Mouse (Mus musculus): ENCODE data around the gene Tkt. TPM values are rescaled to one million over a fixed set of nuclear protein-coding genes. Genes with fewer than 3 reads are reported as not detected.

The Tkt gene
- polyA plus RNA-seq, 1 experiment from 2014 or later, result 244 TPM

DNA sequence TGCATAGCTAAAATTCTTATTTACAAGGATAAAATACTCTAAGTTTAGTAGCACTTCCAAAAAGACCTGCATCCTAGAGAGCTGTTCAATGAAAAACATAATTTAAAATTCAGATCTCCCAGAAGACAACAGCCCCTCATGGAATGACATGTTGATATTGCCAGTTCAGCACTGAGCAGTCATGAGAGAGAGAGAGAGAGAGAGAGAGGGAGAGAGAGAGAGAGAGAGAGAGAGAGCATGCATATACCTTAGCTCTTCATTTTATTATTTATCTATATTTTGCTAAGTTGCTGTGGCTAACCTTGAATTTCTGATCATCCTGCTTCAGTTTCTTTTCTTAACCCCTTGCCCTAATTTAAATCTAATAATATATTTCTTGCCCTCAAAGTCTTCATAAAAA, 14.2 kb downstream of the Tkt start:
- H3K27ac ChIP-seq (ENCODE audit: low read length), result no peak overlapping the region
- H3K9ac ChIP-seq (ENCODE audit: low read length), result no peak overlapping the region
- no peak for ATAC-seq (ENCODE audit: low read depth)
- H3K4me1 ChIP-seq (replicated peaks; ENCODE audit: control insufficient read depth, insufficient read depth, low read length), result peaks cover 6% of the 10 kb centered on the region
- peaks cover 52% of the 10 kb centered on the region for H3K36me3 ChIP-seq (ENCODE audit: control insufficient read depth, insufficient read depth, low read length)
- no peak overlapping the region for H3K4me3 ChIP-seq (ENCODE audit: low read length)
- no peaks in the 10 kb centered on the region for H3K9me3 ChIP-seq (ENCODE audit: control insufficient read depth, low read length)
- no peaks in the 10 kb centered on the region for H3K27me3 ChIP-seq (ENCODE audit: control insufficient read depth, insufficient read depth, low read depth, low read length)
- H3K4me2 ChIP-seq (ENCODE audit: low read depth, low read length), result no peak overlapping the region

DNA sequence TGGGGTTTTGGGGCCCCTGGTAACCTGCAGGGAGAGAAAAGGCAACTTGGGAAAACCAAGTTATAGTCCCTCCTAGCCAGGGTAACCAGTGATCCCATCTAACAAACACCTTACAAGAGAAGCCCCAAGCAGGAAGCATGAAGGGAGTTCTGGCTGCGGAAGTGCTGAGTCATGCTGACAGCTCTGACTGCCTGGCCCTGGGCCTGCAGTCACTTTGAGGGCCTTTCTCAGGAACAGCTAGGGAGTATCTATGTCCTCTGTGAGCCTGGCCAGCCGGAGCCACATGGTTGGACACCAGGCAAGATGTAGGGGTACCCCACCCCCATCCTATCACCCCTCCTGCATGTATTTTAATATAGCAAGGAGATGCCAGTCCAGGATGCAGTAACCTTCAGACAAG, 16.3 kb downstream of the Tkt start:
- 86% methylated on average over 2 of the region's 2 CpGs for WGBS
- H3K27ac ChIP-seq (ENCODE audit: low read length), result no peak overlapping the region
- H3K36me3 ChIP-seq (ENCODE audit: control insufficient read depth, insufficient read depth, low read length), result peaks cover 61% of the 10 kb centered on the region
- H3K9ac ChIP-seq (ENCODE audit: low read length), result no peak overlapping the region
- H3K4me2 ChIP-seq (ENCODE audit: low read depth, low read length), result no peak overlapping the region
- H3K9me3 ChIP-seq (ENCODE audit: control insufficient read depth, low read length), result no peaks in the 10 kb centered on the region
- H3K27me3 ChIP-seq (ENCODE audit: control insufficient read depth, insufficient read depth, low read depth, low read length), result no peaks in the 10 kb centered on the region
- H3K4me1 ChIP-seq (replicated peaks; ENCODE audit: control insufficient read depth, insufficient read depth, low read length), result peaks cover 5% of the 10 kb centered on the region
- H3K4me3 ChIP-seq (ENCODE audit: low read length), result no peak overlapping the region
- ATAC-seq (ENCODE audit: low read depth), result no peak

- H3K27me3 ChIP-seq (ENCODE audit: control insufficient read depth, insufficient read depth, low read depth, low read length), result no peaks in the 10 kb centered on the region
- 82% methylated on average over 6 of the region's 6 CpGs for WGBS
- ATAC-seq (ENCODE audit: low read depth), result no peak
Measured at GRCm38 (mm10) chr14:30566317-30566716, 18.2 kb downstream of the Tkt start.

GRCm38 (mm10) chr14:30568016-30568415, 19.9 kb downstream of the Tkt start:
- Histone ChIP-seq H3K4me1 (replicated peaks; ENCODE audit: control insufficient read depth, insufficient read depth, low read length) (peaks cover under 1% of the 10 kb centered on the region; the same call in 1 of the 2 replicates), H3K4me2 (ENCODE audit: low read depth, low read length) (no peak overlapping the region), H3K27ac (ENCODE audit: low read length) (no peak overlapping the region), H3K27me3 (ENCODE audit: control insufficient read depth, insufficient read depth, low read depth, low read length) (no peaks in the 10 kb centered on the region), H3K4me3 (ENCODE audit: low read length) (no peak overlapping the region), H3K9me3 (ENCODE audit: control insufficient read depth, low read length) (no peaks in the 10 kb centered on the region), H3K36me3 (ENCODE audit: control insufficient read depth, insufficient read depth, low read length) (peaks cover 77% of the 10 kb centered on the region), H3K9ac (ENCODE audit: low read length) (no peak overlapping the region)
- no peak for ATAC-seq (ENCODE audit: low read depth)
- 82% methylated on average over 9 of the region's 9 CpGs for WGBS

More at GRCm38 (mm10) chr14:30566317-30566716, 18.2 kb downstream of the Tkt start:
- Histone ChIP-seq H3K4me1 (replicated peaks; ENCODE audit: control insufficient read depth, insufficient read depth, low read length) (peaks cover 3% of the 10 kb centered on the region), H3K4me2 (ENCODE audit: low read depth, low read length) (no peak overlapping the region), H3K9me3 (ENCODE audit: control insufficient read depth, low read length) (no peaks in the 10 kb centered on the region), H3K27ac (ENCODE audit: low read length) (no peak overlapping the region), H3K9ac (ENCODE audit: low read length) (no peak overlapping the region), H3K4me3 (ENCODE audit: low read length) (no peak overlapping the region), H3K36me3 (ENCODE audit: control insufficient read depth, insufficient read depth, low read length) (peaks cover 64% of the 10 kb centered on the region)

DNA sequence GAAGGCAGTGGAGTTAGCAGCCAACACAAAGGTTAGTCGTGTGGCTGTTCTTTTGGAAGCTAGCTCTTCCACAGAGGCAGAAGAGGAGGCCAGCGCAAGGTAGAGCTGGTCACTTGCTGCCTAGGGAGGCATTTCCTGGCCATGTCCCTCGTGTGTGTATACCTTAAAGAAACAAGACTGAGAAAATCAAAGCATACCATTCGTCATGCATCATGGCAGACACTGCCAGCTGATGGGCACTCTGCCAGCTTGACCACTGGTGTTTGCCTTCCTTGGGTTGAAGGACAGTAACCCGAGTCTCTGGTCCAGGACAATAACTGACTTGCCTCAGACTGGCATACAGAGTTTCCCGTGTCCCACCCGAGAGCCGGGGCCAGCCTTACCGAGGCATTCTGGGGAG, 22.1 kb downstream of the Tkt start:
- no peak for ATAC-seq (ENCODE audit: low read depth)
- WGBS, result 65% methylated on average over 9 of the region's 9 CpGs
- peaks cover 4% of the 10 kb centered on the region; the same call in 1 of the 2 replicates for H3K4me1 ChIP-seq (replicated peaks; ENCODE audit: control insufficient read depth, insufficient read depth, low read length)

GRCm38 (mm10) chr14:30572253-30572652, 24.1 kb downstream of the Tkt start:
- peaks cover 4% of the 10 kb centered on the region; the same call in 1 of the 2 replicates for H3K4me1 ChIP-seq (replicated peaks; ENCODE audit: control insufficient read depth, insufficient read depth, low read length)
- peaks cover 58% of the 10 kb centered on the region for H3K36me3 ChIP-seq (ENCODE audit: control insufficient read depth, insufficient read depth, low read length)
- no peak overlapping the region for H3K4me3 ChIP-seq (ENCODE audit: low read length)
- no peak overlapping the region for H3K9ac ChIP-seq (ENCODE audit: low read length)
- no peaks in the 10 kb centered on the region for H3K9me3 ChIP-seq (ENCODE audit: control insufficient read depth, low read length)
- no peak for ATAC-seq (ENCODE audit: low read depth)
- WGBS, result 85% methylated on average over 10 of the region's 10 CpGs
- no peak overlapping the region for H3K27ac ChIP-seq (ENCODE audit: low read length)
- H3K4me2 ChIP-seq (ENCODE audit: low read depth, low read length), result no peak overlapping the region
- no peaks in the 10 kb centered on the region for H3K27me3 ChIP-seq (ENCODE audit: control insufficient read depth, insufficient read depth, low read depth, low read length)

More for the DNA sequence above, 22.1 kb downstream of the Tkt start:
- Histone ChIP-seq H3K9me3 (ENCODE audit: control insufficient read depth, low read length) (no peaks in the 10 kb centered on the region), H3K4me2 (ENCODE audit: low read depth, low read length) (no peak overlapping the region), H3K4me3 (ENCODE audit: low read length) (no peak overlapping the region), H3K9ac (ENCODE audit: low read length) (no peak overlapping the region), H3K27ac (ENCODE audit: low read length) (no peak overlapping the region), H3K27me3 (ENCODE audit: control insufficient read depth, insufficient read depth, low read depth, low read length) (no peaks in the 10 kb centered on the region), H3K36me3 (ENCODE audit: control insufficient read depth, insufficient read depth, low read length) (peaks cover 76% of the 10 kb centered on the region)

- no peaks in the 10 kb centered on the region for H3K9me3 ChIP-seq (ENCODE audit: control insufficient read depth, low read length)
- no peak overlapping the region for H3K27ac ChIP-seq (ENCODE audit: low read length)
- no peaks in the 10 kb centered on the region for H3K27me3 ChIP-seq (ENCODE audit: control insufficient read depth, insufficient read depth, low read depth, low read length)
- H3K4me3 ChIP-seq (ENCODE audit: low read length), result no peak overlapping the region
- 42% methylated on average over 8 of the region's 8 CpGs for WGBS
- peaks cover 9% of the 10 kb centered on the region for H3K4me1 ChIP-seq (replicated peaks; ENCODE audit: control insufficient read depth, insufficient read depth, low read length)
- peaks cover 50% of the 10 kb centered on the region for H3K36me3 ChIP-seq (ENCODE audit: control insufficient read depth, insufficient read depth, low read length)
- no peak for ATAC-seq (ENCODE audit: low read depth)
- no peak overlapping the region for H3K9ac ChIP-seq (ENCODE audit: low read length)
- H3K4me2 ChIP-seq (ENCODE audit: low read depth, low read length), result no peak overlapping the region
Measured at GRCm38 (mm10) chr14:30573235-30573634, 25.1 kb downstream of the Tkt start.

GRCm38 (mm10) chr14:30573983-30574584, 25.9 kb downstream of the Tkt start:
- Histone ChIP-seq H3K27ac (ENCODE audit: low read length) (no peak overlapping the region), H3K4me3 (ENCODE audit: low read length) (no peak overlapping the region), H3K4me1 (replicated peaks; ENCODE audit: control insufficient read depth, insufficient read depth, low read length) (peaks cover 9% of the 10 kb centered on the region), H3K27me3 (ENCODE audit: control insufficient read depth, insufficient read depth, low read depth, low read length) (no peaks in the 10 kb centered on the region), H3K9me3 (ENCODE audit: control insufficient read depth, low read length) (no peaks in the 10 kb centered on the region), H3K9ac (ENCODE audit: low read length) (no peak overlapping the region), H3K36me3 (ENCODE audit: control insufficient read depth, insufficient read depth, low read length) (peaks cover 41% of the 10 kb centered on the region), H3K4me2 (ENCODE audit: low read depth, low read length) (no peak overlapping the region)
- WGBS, result 53% methylated on average over 6 of the region's 6 CpGs
- peak; percentile 70; the same call in 1 of the 2 replicates for ATAC-seq (ENCODE audit: low read depth)

- H3K4me2 ChIP-seq (ENCODE audit: low read depth, low read length), result no peak overlapping the region
- no peaks in the 10 kb centered on the region for H3K27me3 ChIP-seq (ENCODE audit: control insufficient read depth, insufficient read depth, low read depth, low read length)
- H3K36me3 ChIP-seq (ENCODE audit: control insufficient read depth, insufficient read depth, low read length), result peaks cover 28% of the 10 kb centered on the region
- H3K4me1 ChIP-seq (replicated peaks; ENCODE audit: control insufficient read depth, insufficient read depth, low read length), result peaks cover 9% of the 10 kb centered on the region
- no peak overlapping the region for H3K27ac ChIP-seq (ENCODE audit: low read length)
- WGBS, result 59% methylated on average over 7 of the region's 7 CpGs
- ATAC-seq (ENCODE audit: low read depth), result no peak
- H3K4me3 ChIP-seq (ENCODE audit: low read length), result no peak overlapping the region
- H3K9me3 ChIP-seq (ENCODE audit: control insufficient read depth, low read length), result no peaks in the 10 kb centered on the region
- H3K9ac ChIP-seq (ENCODE audit: low read length), result no peak overlapping the region
Measured at GRCm38 (mm10) chr14:30575791-30576190, 27.6 kb downstream of the Tkt start.
